20 mouse cellular contexts compared by ENCODE assay signal in genomic region chr10:75004067-75004466, GRCm38 (mm10). TPM values are rescaled to one million over a fixed set of nuclear protein-coding genes. Genes with fewer than 3 reads are reported as not detected.
DNase-seq lines count a peak whose midpoint lies in the region; ATAC-seq lines count a peak whose summit lies in the region.
"Had no signal": no experiment of that assay in that cellular context is flagged by ENCODE, and none has a peak within 500 bp of the region (broad histone marks: within the 10 kb centered on the region; RNA-seq: fewer than 3 reads in every experiment).

No protein-coding gene starts in this region.

- 0 out of 2 replicates have a peak, but pooled peaks cover 3% of the 10 kb centered on the region for H3K27me3 ChIP-seq in heart, embryonic 11.5 days (ENCODE audit: control insufficient read depth, insufficient read depth, low read length)
- no peaks in the 10 kb centered on the region for H3K27me3 ChIP-seq in intestine, embryonic 16.5 days (replicated peaks; ENCODE audit: control insufficient read depth, insufficient read depth, low read length)
- H3K27me3 ChIP-seq in lung, embryonic 15.5 days = no peaks in the 10 kb centered on the region
- H3K27me3 ChIP-seq in midbrain, embryonic 10.5 days (ENCODE audit: low read depth, poor library complexity, severe bottlenecking) = 0 out of 2 replicates have a peak, but pooled peaks cover 5% of the 10 kb centered on the region
- H3K27me3 ChIP-seq: hindbrain, embryonic 12.5 days; limb, embryonic 13.5 days; neural tube, embryonic 13.5 days had no signal

- 44% methylated on average over 3 of the region's 3 CpGs for WGBS in heart, embryonic 11.5 days (ENCODE audit: insufficient replicate concordance)
- 48% methylated on average over 3 of the region's 3 CpGs for WGBS in intestine, embryonic 16.5 days
- 40% methylated on average over 3 of the region's 3 CpGs for WGBS in lung, embryonic 15.5 days
- 81% methylated on average over 3 of the region's 3 CpGs for WGBS in midbrain, embryonic 10.5 days

- no peak overlapping the region for H3K27ac ChIP-seq in heart, embryonic 11.5 days (ENCODE audit: low read depth, low read length)
- H3K27ac ChIP-seq in intestine, embryonic 16.5 days (ENCODE audit: low read length) = no peak overlapping the region
- peak overlapping the region; percentile 29; the same call in 1 of the 2 replicates for H3K27ac ChIP-seq in lung, embryonic 15.5 days
- no peak overlapping the region; the same call in 1 of the 2 replicates for H3K27ac ChIP-seq in midbrain, embryonic 10.5 days (replicated peaks)
- H3K27ac ChIP-seq: gastrocnemius, adult 2 months; heart, adult 2 months; hindbrain, embryonic 12.5 days; kidney, postnatal 0 days; limb, embryonic 13.5 days; neural tube, embryonic 13.5 days had no signal

- H3K4me3 ChIP-seq in heart, embryonic 11.5 days (ENCODE audit: low read depth, low read length) = no peak overlapping the region
- no peak overlapping the region for H3K4me3 ChIP-seq in intestine, embryonic 16.5 days (ENCODE audit: low read length)
- no peak overlapping the region for H3K4me3 ChIP-seq in lung, embryonic 15.5 days
- no peak overlapping the region for H3K4me3 ChIP-seq in midbrain, embryonic 10.5 days
- H3K4me3 ChIP-seq: gastrocnemius, adult 2 months; heart, adult 2 months; hindbrain, embryonic 12.5 days; limb, embryonic 13.5 days; neural tube, embryonic 13.5 days had no signal

- no peak overlapping the region for H3K4me2 ChIP-seq in heart, embryonic 11.5 days
- H3K4me2 ChIP-seq in intestine, embryonic 16.5 days (ENCODE audit: low read depth, low read length) = no peak overlapping the region
- no peak overlapping the region for H3K4me2 ChIP-seq in lung, embryonic 15.5 days
- H3K4me2 ChIP-seq: hindbrain, embryonic 12.5 days; limb, embryonic 13.5 days; midbrain, embryonic 11.5 days; neural tube, embryonic 13.5 days had no signal

- no peak for DNase-seq in heart, adult 18-20 months
- no peak for DNase-seq in kidney, adult 11 months
- no peak for DNase-seq in gastrocnemius, postnatal 10 days
- DNase-seq in midbrain, embryonic 10.5 days (ENCODE audit: low spot score) = no peak
- DNase-seq: cerebellum, postnatal 14 days; forebrain, postnatal 0 days; gastrocnemius, adult 2 months; heart, adult 2 months had no signal

- no peak for ATAC-seq in heart, embryonic 11.5 days (replicated peaks; ENCODE audit: insufficient number of reproducible peaks, low FRiP score, low TSS enrichment)
- ATAC-seq in intestine, embryonic 16.5 days = peak; percentile 76
- peak; percentile 24 for ATAC-seq in lung, embryonic 15.5 days (ENCODE audit: borderline replicate concordance, extremely low read depth, low FRiP score, low TSS enrichment)
- peak; percentile 94 for ATAC-seq in megakaryocyte-erythroid progenitor cell, adult 5-6 weeks (replicated peaks; ENCODE audit: low FRiP score, low TSS enrichment, poor library complexity, severe bottlenecking)
- ATAC-seq: forebrain, postnatal 0 days; inflammation-experienced regulatory T-cells, adult 6 months had no signal

- no peaks in the 10 kb centered on the region for H3K9me3 ChIP-seq in heart, embryonic 11.5 days (replicated peaks; ENCODE audit: control insufficient read depth, low read length)
- H3K9me3 ChIP-seq in intestine, embryonic 16.5 days (ENCODE audit: control insufficient read depth, low read length) = no peaks in the 10 kb centered on the region
- H3K9me3 ChIP-seq in lung, embryonic 15.5 days = no peaks in the 10 kb centered on the region
- H3K9me3 ChIP-seq in midbrain, embryonic 10.5 days (replicated peaks) = no peaks in the 10 kb centered on the region
- H3K9me3 ChIP-seq: hindbrain, embryonic 12.5 days; limb, embryonic 13.5 days; neural tube, embryonic 13.5 days had no signal

- no peaks in the 10 kb centered on the region for H3K4me1 ChIP-seq in heart, embryonic 11.5 days (ENCODE audit: control insufficient read depth, insufficient read depth, low read length)
- peaks cover 4% of the 10 kb centered on the region for H3K4me1 ChIP-seq in intestine, embryonic 16.5 days (ENCODE audit: control insufficient read depth, insufficient read depth, low read length)
- peaks cover 15% of the 10 kb centered on the region for H3K4me1 ChIP-seq in lung, embryonic 15.5 days
- H3K4me1 ChIP-seq in midbrain, embryonic 10.5 days = peaks cover 42% of the 10 kb centered on the region

- 0 out of 2 replicates have a peak overlapping the region, but pooled peaks have one; percentile 28 for H3K9ac ChIP-seq in heart, embryonic 11.5 days (ENCODE audit: low read depth, low read length)
- no peak overlapping the region for H3K9ac ChIP-seq in intestine, embryonic 16.5 days (ENCODE audit: low read depth, low read length)
- H3K9ac ChIP-seq in lung, embryonic 15.5 days = no peak overlapping the region
- H3K9ac ChIP-seq: forebrain, postnatal 0 days; hindbrain, embryonic 12.5 days; limb, embryonic 13.5 days; neural tube, embryonic 13.5 days had no signal

- H3K36me3 ChIP-seq in heart, embryonic 11.5 days (ENCODE audit: control insufficient read depth, insufficient read depth, low read length) = no peaks in the 10 kb centered on the region
- no peaks in the 10 kb centered on the region for H3K36me3 ChIP-seq in intestine, embryonic 16.5 days (ENCODE audit: control insufficient read depth, insufficient read depth, low read length)
- H3K36me3 ChIP-seq in lung, embryonic 15.5 days = no peaks in the 10 kb centered on the region
- no peaks in the 10 kb centered on the region for H3K36me3 ChIP-seq in midbrain, embryonic 10.5 days
- H3K36me3 ChIP-seq: hindbrain, embryonic 12.5 days; limb, embryonic 13.5 days; neural tube, embryonic 13.5 days had no signal

RNA-seq across cellular contexts. Expression of gene Rsph14, which starts 28.3 kb away (rescaled TPM):
- polyA plus RNA-seq in heart, embryonic 11.5 days (2014; fragmentation: Nextera tagmentation; extraction: Ambion mirVana) = not detected in 2 replicates
- total RNA-seq in heart, adult 18-20 months (2021) = not detected
- not detected in 2 replicates for polyA plus RNA-seq in intestine, embryonic 16.5 days (2015; fragmentation: Nextera tagmentation; extraction: Ambion mirVana)
- polyA plus RNA-seq in lung, embryonic 15.5 days (2015; fragmentation: Nextera tagmentation; extraction: Ambion mirVana) = 0.96 and 2.1 TPM in 2 replicates
- total RNA-seq in megakaryocyte-erythroid progenitor cell, adult 5-6 weeks (2014; fragmentation: Nextera tagmentation) = not detected in 2 replicates
- total RNA-seq in megakaryocyte-erythroid progenitor cell, adult 5-6 weeks (2017) = not detected in 2 replicates
- total RNA-seq in gastrocnemius, postnatal 10 days (2021) = not detected
- polyA plus RNA-seq in midbrain, embryonic 10.5 days (2016; fragmentation: Nextera tagmentation; extraction: Ambion mirVana) = not detected in 2 replicates
- total RNA-seq: gastrocnemius, adult 2 months; heart, adult 2 months; MEL had no signal
- polyA plus RNA-seq: inflammation-experienced regulatory T-cells, adult 6 months; kidney, postnatal 0 days; limb, embryonic 13.5 days; midbrain, embryonic 11.5 days; urinary bladder, adult 2 months had no signal

RNA-seq across cellular contexts. Expression of gene Rab36, which starts 32.8 kb away (rescaled TPM):
- polyA plus RNA-seq in heart, embryonic 11.5 days (2014; fragmentation: Nextera tagmentation; extraction: Ambion mirVana) = 4.1 and 5.2 TPM in 2 replicates
- total RNA-seq in heart, adult 18-20 months (2021) = under 1 TPM; 0.57 to 0.75 TPM
- 5.2 and 5.5 TPM in 2 replicates for polyA plus RNA-seq in intestine, embryonic 16.5 days (2015; fragmentation: Nextera tagmentation; extraction: Ambion mirVana)
- polyA plus RNA-seq in lung, embryonic 15.5 days (2015; fragmentation: Nextera tagmentation; extraction: Ambion mirVana) = 11.0 and 13.1 TPM in 2 replicates
- not detected in 2 replicates for total RNA-seq in megakaryocyte-erythroid progenitor cell, adult 5-6 weeks (2014; fragmentation: Nextera tagmentation)
- not detected in 2 replicates for total RNA-seq in megakaryocyte-erythroid progenitor cell, adult 5-6 weeks (2017)
- total RNA-seq in gastrocnemius, postnatal 10 days (2021) = 1 to 10 TPM; 1.3 to 2.2 TPM
- polyA plus RNA-seq in midbrain, embryonic 10.5 days (2016; fragmentation: Nextera tagmentation; extraction: Ambion mirVana) = 9.9 and 10.4 TPM in 2 replicates
- total RNA-seq: MEL had no signal

RNA-seq across cellular contexts. Expression of gene Gnaz, which starts 37.1 kb away (rescaled TPM):
- 2.1 and 2.7 TPM in 2 replicates for polyA plus RNA-seq in heart, embryonic 11.5 days (2014; fragmentation: Nextera tagmentation; extraction: Ambion mirVana)
- under 1 TPM; 0.33 to 0.57 TPM for total RNA-seq in heart, adult 18-20 months (2021)
- polyA plus RNA-seq in intestine, embryonic 16.5 days (2015; fragmentation: Nextera tagmentation; extraction: Ambion mirVana) = 2.2 and 2.9 TPM in 2 replicates
- polyA plus RNA-seq in lung, embryonic 15.5 days (2015; fragmentation: Nextera tagmentation; extraction: Ambion mirVana) = 2.9 and 3.0 TPM in 2 replicates
- 0.96 TPM in 1 of 2 replicates, not detected in the other for total RNA-seq in megakaryocyte-erythroid progenitor cell, adult 5-6 weeks (2014; fragmentation: Nextera tagmentation)
- 2.1 TPM in 1 of 2 replicates, not detected in the other for total RNA-seq in megakaryocyte-erythroid progenitor cell, adult 5-6 weeks (2017)
- total RNA-seq in gastrocnemius, postnatal 10 days (2021) = 1 to 10 TPM in 1 of 2 experiments, under 1 TPM in 1; 0.99 to 1.6 TPM
- polyA plus RNA-seq in midbrain, embryonic 10.5 days (2016; fragmentation: Nextera tagmentation; extraction: Ambion mirVana) = 7.6 and 10.9 TPM in 2 replicates
- total RNA-seq: MEL had no signal
- polyA plus RNA-seq: inflammation-experienced regulatory T-cells, adult 6 months had no signal

RNA-seq across cellular contexts. Expression of gene Bcr, which starts 56.3 kb away (rescaled TPM):
- 26.5 and 31.1 TPM in 2 replicates for polyA plus RNA-seq in heart, embryonic 11.5 days (2014; fragmentation: Nextera tagmentation; extraction: Ambion mirVana)
- total RNA-seq in heart, adult 18-20 months (2021) = 10 to 100 TPM in 1 of 2 experiments, 1 to 10 TPM in 1; 8.7 to 10.7 TPM
- 18.5 and 20.1 TPM in 2 replicates for polyA plus RNA-seq in intestine, embryonic 16.5 days (2015; fragmentation: Nextera tagmentation; extraction: Ambion mirVana)
- polyA plus RNA-seq in lung, embryonic 15.5 days (2015; fragmentation: Nextera tagmentation; extraction: Ambion mirVana) = 8.6 and 8.9 TPM in 2 replicates
- total RNA-seq in megakaryocyte-erythroid progenitor cell, adult 5-6 weeks (2014; fragmentation: Nextera tagmentation) = 4.0 and 5.5 TPM in 2 replicates
- 1.4 and 6.9 TPM in 2 replicates for total RNA-seq in megakaryocyte-erythroid progenitor cell, adult 5-6 weeks (2017)
- total RNA-seq in gastrocnemius, postnatal 10 days (2021) = 1 to 10 TPM; 4.2 to 6.4 TPM
- polyA plus RNA-seq in midbrain, embryonic 10.5 days (2016; fragmentation: Nextera tagmentation; extraction: Ambion mirVana) = 5.1 and 6.9 TPM in 2 replicates
- total RNA-seq: MEL had no signal
